Mouse (Mus musculus) kidney, embryonic 14.5 days (tissue): ENCODE measurements around the gene Nmrk1. TPM values are rescaled to one million over a fixed set of nuclear protein-coding genes. Genes with fewer than 3 reads are reported as not detected.

Experiments
- ATAC-seq: fragments of 200-750 bp; cut with Nextera tagmentation; 2 replicates; pipeline ENCODE4 v1.8.0; 2017; ENCODE audit warnings: moderate number of reproducible peaks, mild to moderate bottlenecking, moderate TSS enrichment, moderate library complexity; ENCODE audit not compliant: low FRiP score, low TSS enrichment
- H3K27ac ChIP-seq: fragments of 300-500 bp; sonication (generic); 2 replicates; pipeline ENCODE4 v1.5.1; 2014; ENCODE audit warnings: low read depth, mild to moderate bottlenecking, low read length, moderate library complexity, mixed read lengths
- H3K27me3 ChIP-seq: fragments of 300-500 bp; sonication (generic); 2 replicates; pipeline ENCODE4 v1.6.1; 2014; ENCODE audit warnings: mild to moderate bottlenecking, low read length; ENCODE audit not compliant: control insufficient read depth, insufficient read depth
- H3K36me3 ChIP-seq: fragments of 300-500 bp; sonication (generic); 2 replicates; pipeline ENCODE4 v1.6.1; 2014; ENCODE audit warnings: low read length, mixed read lengths; ENCODE audit not compliant: control insufficient read depth, insufficient read depth
- H3K4me1 ChIP-seq: fragments of 300-500 bp; sonication (generic); 2 replicates; pipeline ENCODE4 v1.6.1; 2014; ENCODE audit warnings: low read length, mixed read lengths; ENCODE audit not compliant: control insufficient read depth, insufficient read depth
- H3K4me2 ChIP-seq: fragments of 300-500 bp; sonication (generic); replicated peaks from 2 replicates; pipeline ENCODE4 v1.6.1; 2014; ENCODE audit warnings: low read depth, mild to moderate bottlenecking, low read length
- H3K4me3 ChIP-seq: fragments of 300-500 bp; sonication (generic); 2 replicates; pipeline ENCODE4 v1.5.1; 2014; ENCODE audit warnings: mild to moderate bottlenecking, low read length
- H3K9ac ChIP-seq: fragments of 300-500 bp; sonication (generic); 2 replicates; pipeline ENCODE4 v1.6.1; 2014; ENCODE audit warnings: low read depth, mild to moderate bottlenecking, low read length, moderate library complexity
- H3K9me3 ChIP-seq: fragments of 300-500 bp; sonication (generic); 2 replicates; pipeline ENCODE4 v1.6.1; 2016; ENCODE audit warnings: low read length; ENCODE audit not compliant: control insufficient read depth
- WGBS: fragments of 180-500 bp; shearing (Covaris S2); extraction: QIAGEN DNeasy Blood & Tissue Kit; methylation state at CpG from one replicate; pipeline ENCODE4 v1.1.7; 2014; 5-methylcytosine and 5-hydroxymethylcytosine counted together
- polyA plus RNA-seq: library from polyadenylated mRNA; unstranded; fragments of >200 nt; fragmentation: Nextera tagmentation; extraction: Ambion mirVana; gene quantifications from 2 replicates; pipeline ENCODE4 v1.2.1, GENCODE M21; 2014

Gene Nmrk1
- polyA plus RNA-seq, 1 experiment from 2014 or later, result 17.8 TPM

- peaks cover 27% of the 10 kb centered on the region; the same call in 1 of the 2 replicates for H3K36me3 ChIP-seq
- H3K4me1 ChIP-seq, result no peaks in the 10 kb centered on the region
- no peak overlapping the region for H3K27ac ChIP-seq
- 91% methylated on average over 2 of the region's 2 CpGs for WGBS
- H3K4me2 ChIP-seq, result no peak overlapping the region
- no peaks in the 10 kb centered on the region for H3K9me3 ChIP-seq
- no peak overlapping the region for H3K9ac ChIP-seq
- H3K4me3 ChIP-seq, result no peak overlapping the region
- no peaks in the 10 kb centered on the region for H3K27me3 ChIP-seq
- ATAC-seq, result no peak
These were observed 61.0 kb downstream of the Nmrk1 start for GRCm38 (mm10) chr19:18692768-18693167.

DNA sequence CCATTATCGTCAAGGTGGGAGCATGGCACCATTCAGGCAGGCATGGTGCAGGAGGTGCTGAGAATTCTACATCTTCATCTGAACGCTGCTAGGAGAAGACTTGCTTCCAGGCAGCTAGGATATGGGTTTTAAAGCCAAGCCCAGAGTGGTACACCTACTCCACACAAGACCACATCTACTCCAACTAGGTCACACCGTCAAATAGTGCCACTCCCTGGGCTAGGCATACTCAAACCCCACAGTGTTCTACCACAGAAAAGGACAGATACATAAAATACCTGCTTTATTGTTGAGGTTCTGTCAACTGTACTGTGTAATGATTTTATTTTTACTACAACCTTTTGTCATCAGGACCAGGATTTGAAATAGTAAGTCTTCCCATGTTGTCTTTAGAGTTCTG, 63.4 kb downstream of the Nmrk1 start:
- peaks cover 27% of the 10 kb centered on the region; the same call in 1 of the 2 replicates for H3K36me3 ChIP-seq
- WGBS, result 97% methylated on average over 3 of the region's 3 CpGs
- no peak overlapping the region for H3K4me2 ChIP-seq

DNA sequence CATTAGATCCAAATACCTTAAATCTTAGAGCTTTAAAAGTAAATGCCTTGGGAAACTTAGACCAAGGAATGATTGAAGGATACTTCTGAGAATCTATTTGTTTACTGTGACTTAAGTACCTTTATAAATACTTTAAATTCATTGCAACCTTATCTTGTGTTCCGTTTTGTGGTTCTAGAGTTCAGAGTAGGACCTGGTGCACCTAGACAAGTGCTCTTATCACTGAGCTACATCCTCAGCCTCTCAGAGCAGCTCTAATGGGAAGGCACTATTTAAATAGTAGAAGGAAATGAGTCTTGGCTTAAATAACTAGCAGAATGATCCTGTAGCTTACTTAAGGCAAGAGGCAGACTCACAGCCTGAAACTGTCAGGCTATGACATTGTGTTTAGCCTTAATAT, 63.8 kb downstream of the Nmrk1 start:
- H3K9ac ChIP-seq, result no peak overlapping the region
- H3K9me3 ChIP-seq, result no peaks in the 10 kb centered on the region
- H3K36me3 ChIP-seq, result peaks cover 26% of the 10 kb centered on the region; the same call in 1 of the 2 replicates
- no peak overlapping the region for H3K27ac ChIP-seq
- no peak overlapping the region for H3K4me3 ChIP-seq
- H3K27me3 ChIP-seq, result no peaks in the 10 kb centered on the region
- ATAC-seq, result no peak
- H3K4me1 ChIP-seq, result no peaks in the 10 kb centered on the region
- 87% methylated on average over 1 of the region's 1 CpGs for WGBS
- no peak overlapping the region for H3K4me2 ChIP-seq

More for the DNA sequence above, 63.4 kb downstream of the Nmrk1 start:
- ATAC-seq, result no peak
- H3K27ac ChIP-seq, result no peak overlapping the region
- no peaks in the 10 kb centered on the region for H3K4me1 ChIP-seq
- no peaks in the 10 kb centered on the region for H3K27me3 ChIP-seq
- no peak overlapping the region for H3K9ac ChIP-seq
- H3K9me3 ChIP-seq, result no peaks in the 10 kb centered on the region
- no peak overlapping the region for H3K4me3 ChIP-seq

Other genes starting within 250 kb of the Nmrk1 start
- gene Ostf1, start 127 bp upstream of the Nmrk1 start, polyA plus RNA-seq, result 96.8 and 101 TPM in 2 replicates
- gene Carnmt1, start 38.8 kb downstream of the Nmrk1 start, polyA plus RNA-seq, result 44.8 TPM in 2 replicates
- gene D030056L22Rik, start 81.2 kb downstream of the Nmrk1 start, polyA plus RNA-seq, result 47.8 and 49.5 TPM in 2 replicates
- 0.33 and 0.61 TPM in 2 replicates for gene Trpm6, start 118.0 kb downstream of the Nmrk1 start, polyA plus RNA-seq